Mouse (Mus musculus) hindbrain, embryonic 14.5 days (tissue): Measurements from ENCODE around the gene Rxrb. TPM values are rescaled to one million over a fixed set of nuclear protein-coding genes. Genes with fewer than 3 reads are reported as not detected.
A peak's percentile ranks its signal among the peaks of the same experiment; 100 is the strongest.

Experiments
- ATAC-seq: fragments of 200-750 bp; cut with Nextera tagmentation; 2 replicates; pipeline ENCODE4 v1.8.0; 2017; ENCODE audit warnings: moderate number of reproducible peaks, mild to moderate bottlenecking, moderate TSS enrichment, moderate library complexity; ENCODE audit not compliant: low FRiP score
- DNase-seq: peaks from one replicate; pipeline ENCODE4 v3.0.0-alpha.2; 2015; ENCODE audit warnings: low spot score
- H3K27ac ChIP-seq: fragments of 300-500 bp; sonication (generic); 2 replicates; pipeline ENCODE4 v1.5.1; 2014; ENCODE audit warnings: mild to moderate bottlenecking, moderate library complexity
- H3K27me3 ChIP-seq: fragments of 300-500 bp; sonication (generic); 2 replicates; pipeline ENCODE4 v1.6.1; 2014; ENCODE audit warnings: mild to moderate bottlenecking, low read length, mixed read lengths; ENCODE audit not compliant: control insufficient read depth, insufficient read depth
- H3K36me3 ChIP-seq: fragments of 300-500 bp; sonication (generic); replicated peaks from 2 replicates; pipeline ENCODE4 v1.6.1; 2014; ENCODE audit not compliant: control insufficient read depth, insufficient read depth
- H3K4me1 ChIP-seq: fragments of 300-500 bp; sonication (generic); replicated peaks from 2 replicates; pipeline ENCODE4 v1.6.1; 2014; ENCODE audit warnings: antibody characterized with exemption, low read length, mixed read lengths; ENCODE audit not compliant: control insufficient read depth, insufficient read depth
- H3K4me2 ChIP-seq: fragments of 300-500 bp; sonication (generic); replicated peaks from 2 replicates; pipeline ENCODE4 v1.6.1; 2014; ENCODE audit warnings: mild to moderate bottlenecking, moderate library complexity
- H3K4me3 ChIP-seq: fragments of 300-500 bp; sonication (generic); replicated peaks from 2 replicates; pipeline ENCODE4 v1.5.1; 2014; ENCODE audit warnings: mild to moderate bottlenecking, low read length
- H3K9ac ChIP-seq: fragments of 300-500 bp; sonication (generic); 2 replicates; pipeline ENCODE4 v1.6.1; 2014
- H3K9me3 ChIP-seq: fragments of 300-500 bp; sonication (generic); 2 replicates; pipeline ENCODE4 v1.6.1; 2016; ENCODE audit warnings: low read length; ENCODE audit not compliant: control insufficient read depth
- WGBS: fragments of 180-500 bp; shearing (Covaris S2); extraction: QIAGEN DNeasy Blood & Tissue Kit; methylation state at CpG from one replicate; pipeline ENCODE4 v1.1.7; 2014; 5-methylcytosine and 5-hydroxymethylcytosine counted together
- microRNA counts: library from miRNA; unstranded; fragments of <30 nt; microRNA quantifications from one replicate; lab custom pipeline; 2016
- microRNA-seq: library from miRNA; unstranded; fragments of <30 nt; microRNA quantifications from one replicate; pipeline ENCODE4, GENCODE M21; 2016
- polyA plus RNA-seq: library from polyadenylated mRNA; unstranded; fragments of >200 nt; fragmentation: Nextera tagmentation; extraction: Ambion mirVana; gene quantifications from 2 replicates; pipeline ENCODE4 v1.2.1, GENCODE M21; 2014

Rxrb gene
- polyA plus RNA-seq, 1 experiment from 2014 or later, result 34.5 TPM

- Histone ChIP-seq H3K4me2 (no peak overlapping the region), H3K4me1 (no peaks in the 10 kb centered on the region), H3K27me3 (peaks cover 17% of the 10 kb centered on the region; the same call in 1 of the 2 replicates), H3K36me3 (no peaks in the 10 kb centered on the region), H3K9me3 (no peaks in the 10 kb centered on the region), H3K9ac (no peak overlapping the region), H3K4me3 (no peak overlapping the region), H3K27ac (no peak overlapping the region)
- ATAC-seq, result no peak
- peak; percentile 79 for DNase-seq
- WGBS, result 43% methylated on average over 7 of the region's 7 CpGs
Observed at GRCm38 (mm10) chr17:34075271-34075670, 43.7 kb downstream of the Rxrb start.

GRCm38 (mm10) chr17:34077549-34077948, 45.9 kb downstream of the Rxrb start:
- H3K4me2 ChIP-seq, result no peak overlapping the region
- H3K27ac ChIP-seq, result no peak overlapping the region
- peak; percentile 92 for DNase-seq
- H3K4me3 ChIP-seq, result no peak overlapping the region
- H3K4me1 ChIP-seq, result no peaks in the 10 kb centered on the region
- whole genome bisulfite sequencing, result 1% methylated on average over 9 of the region's 9 CpGs
- ATAC-seq, result no peak
- peaks cover 17% of the 10 kb centered on the region; the same call in 1 of the 2 replicates for H3K27me3 ChIP-seq
- H3K36me3 ChIP-seq, result no peaks in the 10 kb centered on the region
- H3K9ac ChIP-seq, result no peak overlapping the region
- H3K9me3 ChIP-seq, result no peaks in the 10 kb centered on the region

- H3K27ac ChIP-seq, result no peak overlapping the region
- ATAC-seq, result no peak
- H3K9ac ChIP-seq, result no peak overlapping the region
- H3K27me3 ChIP-seq, result peaks cover 17% of the 10 kb centered on the region; the same call in 1 of the 2 replicates
- no peak overlapping the region for H3K4me3 ChIP-seq
- H3K4me2 ChIP-seq, result no peak overlapping the region
- no peak for DNase-seq
- H3K4me1 ChIP-seq, result no peaks in the 10 kb centered on the region
- no peaks in the 10 kb centered on the region for H3K36me3 ChIP-seq
- WGBS, result 57% methylated on average over 4 of the region's 4 CpGs
- no peaks in the 10 kb centered on the region for H3K9me3 ChIP-seq
Observed at GRCm38 (mm10) chr17:34078148-34078547, 46.5 kb downstream of the Rxrb start.

- ATAC-seq (no peak), DNase-seq (no peak)
- no peaks in the 10 kb centered on the region for H3K4me1 ChIP-seq
- H3K4me3 ChIP-seq, result no peak overlapping the region
- WGBS, result 90% methylated on average over 11 of the region's 11 CpGs
- no peak overlapping the region for H3K27ac ChIP-seq
- H3K9me3 ChIP-seq, result no peaks in the 10 kb centered on the region
- no peak overlapping the region for H3K9ac ChIP-seq
- no peaks in the 10 kb centered on the region for H3K36me3 ChIP-seq
- H3K27me3 ChIP-seq, result peaks cover 17% of the 10 kb centered on the region; the same call in 1 of the 2 replicates
- H3K4me2 ChIP-seq, result no peak overlapping the region
Observed at GRCm38 (mm10) chr17:34079002-34079401, 47.4 kb downstream of the Rxrb start.

- H3K4me1 ChIP-seq, result no peaks in the 10 kb centered on the region
- DNase-seq (peak; percentile 73), ATAC-seq (peak; percentile 84)
- no peak overlapping the region for H3K9ac ChIP-seq
- H3K27ac ChIP-seq, result no peak overlapping the region
- no peak overlapping the region for H3K4me3 ChIP-seq
- 15% methylated on average over 5 of the region's 5 CpGs for WGBS
- H3K27me3 ChIP-seq, result peaks cover 17% of the 10 kb centered on the region; the same call in 1 of the 2 replicates
- H3K9me3 ChIP-seq, result no peaks in the 10 kb centered on the region
- H3K36me3 ChIP-seq, result no peaks in the 10 kb centered on the region
- no peak overlapping the region for H3K4me2 ChIP-seq
Observed at GRCm38 (mm10) chr17:34079621-34080020, 48.0 kb downstream of the Rxrb start.

GRCm38 (mm10) chr17:34083104-34083503, 51.5 kb downstream of the Rxrb start:
- Histone ChIP-seq H3K27ac (no peak overlapping the region), H3K9ac (no peak overlapping the region), H3K9me3 (no peaks in the 10 kb centered on the region), H3K4me3 (no peak overlapping the region), H3K36me3 (no peaks in the 10 kb centered on the region), H3K27me3 (no peaks in the 10 kb centered on the region), H3K4me2 (no peak overlapping the region), H3K4me1 (no peaks in the 10 kb centered on the region)
- DNase-seq (no peak), ATAC-seq (no peak)
- WGBS, result under 1% methylated on average over 8 of the region's 8 CpGs

- Histone ChIP-seq H3K27me3 (no peaks in the 10 kb centered on the region), H3K4me1 (no peaks in the 10 kb centered on the region), H3K4me2 (no peak overlapping the region), H3K9ac (no peak overlapping the region), H3K9me3 (no peaks in the 10 kb centered on the region), H3K4me3 (no peak overlapping the region), H3K36me3 (no peaks in the 10 kb centered on the region), H3K27ac (no peak overlapping the region)
- DNase-seq (no peak), ATAC-seq (no peak)
- WGBS, result 45% methylated on average over 2 of the region's 2 CpGs
Observed at GRCm38 (mm10) chr17:34087386-34087785, 55.8 kb downstream of the Rxrb start.

MicroRNA genes within 50 kb of the gene (microRNA counts, 519-probe panel; counts per million panel counts)
- 5,188 counts per million, percentile 61 among the panel's probes with 10 or more counts for microRNA mmu-miR-219 (lab: Ali Mortazavi, UCI)

Small RNA genes within 50 kb of the gene (microRNA-seq; reads per million reads assigned to microRNA genes)
- gene Mir219a-1 (not detected), gene Mir219c (not detected)

Other genes starting within 250 kb of the Rxrb start
- 19.1 and 25.1 TPM in 2 replicates for gene Angptl4, start 250.0 kb upstream of the Rxrb start, polyA plus RNA-seq
- gene Kank3, start 221.3 kb upstream of the Rxrb start, polyA plus RNA-seq, result 44.7 and 47.7 TPM in 2 replicates
- 580 and 749 TPM in 2 replicates for gene Rps28, start 207.2 kb upstream of the Rxrb start, polyA plus RNA-seq
- gene Ndufa7, start 207.2 kb upstream of the Rxrb start, polyA plus RNA-seq, result 487 and 568 TPM in 2 replicates
- 57.5 and 59.6 TPM in 2 replicates for gene Cd320, start 188.7 kb upstream of the Rxrb start, polyA plus RNA-seq
- gene Gm7029, start 158.0 kb upstream of the Rxrb start, polyA plus RNA-seq, result not detected in 2 replicates
- gene Kifc1, start 141.2 kb upstream of the Rxrb start, polyA plus RNA-seq, result 1.7 and 1.8 TPM in 2 replicates
- gene Platr17, start 126.7 kb upstream of the Rxrb start, polyA plus RNA-seq, result 0.59 TPM in 1 of 2 replicates, not detected in the other
- 39.2 and 43.2 TPM in 2 replicates for gene Daxx, start 122.4 kb upstream of the Rxrb start, polyA plus RNA-seq
- gene Tapbp, start 115.9 kb upstream of the Rxrb start, polyA plus RNA-seq, result 24.9 and 29.6 TPM in 2 replicates
- 10.4 and 11.4 TPM in 2 replicates for gene Zbtb22, start 115.9 kb upstream of the Rxrb start, polyA plus RNA-seq
- 47.7 and 49.2 TPM in 2 replicates for gene Rgl2, start 102.3 kb upstream of the Rxrb start, polyA plus RNA-seq
- 157 and 161 TPM in 2 replicates for gene Pfdn6, start 91.5 kb upstream of the Rxrb start, polyA plus RNA-seq
- 15.6 and 19.5 TPM in 2 replicates for gene Wdr46, start 91.2 kb upstream of the Rxrb start, polyA plus RNA-seq
- gene B3galt4, start 80.3 kb upstream of the Rxrb start, polyA plus RNA-seq, result 7.8 and 9.2 TPM in 2 replicates
- 56.0 and 56.6 TPM in 2 replicates for gene Vps52, start 76.0 kb upstream of the Rxrb start, polyA plus RNA-seq
- 804 and 966 TPM in 2 replicates for gene Rps18, start 75.8 kb upstream of the Rxrb start, polyA plus RNA-seq
- gene H2-K1, start 31.5 kb upstream of the Rxrb start, polyA plus RNA-seq, result 12.5 and 16.5 TPM in 2 replicates
- 6.3 and 7.8 TPM in 2 replicates for gene Ring1, start 7.1 kb upstream of the Rxrb start, polyA plus RNA-seq
- 64.3 and 67.3 TPM in 2 replicates for gene H2-Ke6, start 3.8 kb upstream of the Rxrb start, polyA plus RNA-seq
- 87.1 and 97.0 TPM in 2 replicates for gene Slc39a7, start 130 bp upstream of the Rxrb start, polyA plus RNA-seq
- 2.7 and 3.4 TPM in 2 replicates for gene Col11a2, start 7.6 kb downstream of the Rxrb start, polyA plus RNA-seq
- gene H2-Oa, start 60.5 kb downstream of the Rxrb start, polyA plus RNA-seq, result 0.29 TPM in 1 of 2 replicates, not detected in the other
- gene H2-DMa, start 87.7 kb downstream of the Rxrb start, polyA plus RNA-seq, result 19.2 and 20.2 TPM in 2 replicates
- gene Brd2, start 90.8 kb downstream of the Rxrb start, polyA plus RNA-seq, result 133 and 136 TPM in 2 replicates
- 0.16 TPM in 1 of 2 replicates, not detected in the other for gene H2-DMb2, start 111.5 kb downstream of the Rxrb start, polyA plus RNA-seq
- 0.72 and 0.76 TPM in 2 replicates for gene H2-DMb1, start 121.3 kb downstream of the Rxrb start, polyA plus RNA-seq
- 2.2 and 2.6 TPM in 2 replicates for gene Tap1, start 155.7 kb downstream of the Rxrb start, polyA plus RNA-seq
- gene Psmb9, start 156.0 kb downstream of the Rxrb start, polyA plus RNA-seq, result 0.95 and 1.2 TPM in 2 replicates
- 3.6 and 3.8 TPM in 2 replicates for gene Psmb8, start 165.9 kb downstream of the Rxrb start, polyA plus RNA-seq
- gene Tap2, start 171.7 kb downstream of the Rxrb start, polyA plus RNA-seq, result 0.72 and 1.6 TPM in 2 replicates
- gene H2-Ob, start 207.1 kb downstream of the Rxrb start, polyA plus RNA-seq, result not detected in 2 replicates
- 0.80 and 1.8 TPM in 2 replicates for gene H2-Ab1, start 225.9 kb downstream of the Rxrb start, polyA plus RNA-seq